8 mouse cellular contexts compared by ENCODE assay signal in genomic region chr4:117483931-117484255, GRCm38 (mm10). TPM values are rescaled to one million over a fixed set of nuclear protein-coding genes. Genes with fewer than 3 reads are reported as not detected.
A peak's percentile ranks its signal among the peaks of the same experiment; 100 is the strongest.
DNase-seq lines count a peak whose midpoint lies in the region; TF ChIP-seq lines count a peak whose summit lies in the region.

No protein-coding gene starts in this region.

- H3K27ac ChIP-seq in testis, adult 2 months (ENCODE audit: control insufficient read depth, insufficient read depth, low read depth, low read length) = no peak overlapping the region

- TF ChIP-seq POLR2A in testis, adult 2 months (IDR thresholded peaks at IDR 0.05; ENCODE audit: control insufficient read depth, low read depth, low read length) = no peak

- H3K27me3 ChIP-seq in testis, adult 2 months (ENCODE audit: control insufficient read depth, insufficient read depth, low read length) = no peaks in the 10 kb centered on the region

- peak; percentile 67 for DNase-seq in embryo, embryonic 10 days (ENCODE audit: low spot score)
- no peak for DNase-seq in embryo, embryonic 9.5 days (ENCODE audit: extremely low spot score)
- DNase-seq in adrenal gland, adult 8-10 months = peak; percentile 21
- DNase-seq in gastrocnemius, postnatal 14 days = peak; percentile 60
- DNase-seq in kidney, adult 11 months = peak; percentile 24
- DNase-seq in lung, postnatal 10 days = peak; percentile 62
- DNase-seq in thymus, postnatal 14 days = no peak

- H3K36me3 ChIP-seq in testis, adult 2 months (ENCODE audit: control insufficient read depth, insufficient read depth, low read length) = no peaks in the 10 kb centered on the region

- TF ChIP-seq CTCF in testis, adult 2 months (IDR thresholded peaks at IDR 0.05; ENCODE audit: control insufficient read depth, insufficient read depth, insufficient replicate concordance, low read depth, low read length) = no peak

- H3K4me3 ChIP-seq in testis, adult 2 months (ENCODE audit: control insufficient read depth, low read depth, low read length) = peak overlapping the region; percentile 16

- intact Hi-C loops in gastrocnemius, postnatal 14 days (cut with DNase I; ENCODE audit: low total_unique reads) = no loop called here

- peaks cover 12% of the 10 kb centered on the region for H3K4me1 ChIP-seq in testis, adult 2 months (ENCODE audit: control insufficient read depth, insufficient read depth, low read length)

RNA-seq across cellular contexts. Expression of gene Rnf220, which starts 13.0 kb away (rescaled TPM):
- total RNA-seq in adrenal gland, adult 8-10 months (2022) = 100 to 1,000 TPM in 3 of 4 experiments, 10 to 100 TPM in 1; 95.3 to 135 (median 115) TPM
- 10 to 100 TPM; 38.0 to 38.5 TPM for total RNA-seq in gastrocnemius, postnatal 14 days (2021)
- 146 and 153 TPM in 2 replicates for polyA plus RNA-seq in testis, adult 2 months (2012; rRNA removed)

Comparison
In these comparisons a context has a peak if more than half of its experiments do, and no peak if none do; other contexts are left out.
1. DNase-seq: peak in embryo, embryonic 10 days (single experiment), adrenal gland, adult 8-10 months (single experiment), gastrocnemius, postnatal 14 days (single experiment), kidney, adult 11 months (single experiment) and lung, postnatal 10 days (single experiment); none in embryo, embryonic 9.5 days (single experiment) and thymus, postnatal 14 days (single experiment).